Mouse (Mus musculus) liver, adult 2 months (tissue): Measurements from ENCODE around the gene R3hdm1. TPM values are rescaled to one million over a fixed set of nuclear protein-coding genes. Genes with fewer than 3 reads are reported as not detected.

Experiments
- DNase-seq: peaks from one replicate; pipeline ENCODE4 v3.0.0-alpha.2; 2011; ENCODE audit warnings: low read depth, low spot score; ENCODE audit errors: extremely low read depth
- H3K27ac ChIP-seq: fragments of 200-500 bp; replicated peaks from 2 replicates; pipeline ENCODE4 v1.5.1; 2012; ENCODE audit warnings: low read depth, mild to moderate bottlenecking, control low read depth, inconsistent platforms, low read length; ENCODE audit not compliant: insufficient read depth
- H3K27me3 ChIP-seq: fragments of 200-500 bp; 2 replicates; pipeline ENCODE4 v1.6.1; 2012; ENCODE audit warnings: mild to moderate bottlenecking, moderate library complexity, low read length, inconsistent platforms; ENCODE audit not compliant: control insufficient read depth, insufficient read depth
- H3K36me3 ChIP-seq: fragments of 200-500 bp; 2 replicates; pipeline ENCODE4 v1.6.1; 2012; ENCODE audit warnings: low read length, inconsistent platforms; ENCODE audit not compliant: control insufficient read depth, insufficient read depth
- H3K4me1 ChIP-seq: fragments of 200-500 bp; 2 replicates; pipeline ENCODE4 v1.6.1; 2011; ENCODE audit warnings: low read length; ENCODE audit not compliant: control insufficient read depth, insufficient read depth
- H3K4me3 ChIP-seq: fragments of 200-500 bp; 2 replicates; pipeline ENCODE4 v1.5.1; 2011; ENCODE audit warnings: low read depth, mild to moderate bottlenecking, control low read depth, low read length, moderate library complexity; ENCODE audit not compliant: insufficient read depth
- H3K79me2 ChIP-seq: fragments of 200-500 bp; 2 replicates; pipeline ENCODE4 v1.6.1; 2012; ENCODE audit warnings: inconsistent platforms, mild to moderate bottlenecking, low read length, moderate library complexity; ENCODE audit not compliant: control insufficient read depth, insufficient read depth
- H3K9ac ChIP-seq: fragments of 200-500 bp; 2 replicates; pipeline ENCODE4 v1.6.1; 2012; ENCODE audit warnings: low read depth, mild to moderate bottlenecking, control low read depth, inconsistent platforms, low read length
- CTCF ChIP-seq: fragments of 200-500 bp; IDR thresholded peaks from 2 replicates; pipeline ENCODE4 v1.5.1; 2011; ENCODE audit warnings: low read depth, low read length, control low read depth
- POLR2A ChIP-seq: fragments of 200-500 bp; IDR thresholded peaks from 2 replicates; pipeline ENCODE4 v1.6.1; 2011; ENCODE audit warnings: low read length, control low read depth; ENCODE audit not compliant: insufficient read depth; ENCODE audit errors: extremely low read depth
- WGBS: fragments of 180-500 bp; shearing (Covaris S2); methylation state at CpG from one replicate; pipeline ENCODE4 v1.1.7; 2018; 5-methylcytosine and 5-hydroxymethylcytosine counted together
- polyA plus RNA-seq: library from polyadenylated mRNA; depleted of rRNA; stranded (reverse); fragments of >200 nt; gene quantifications from 2 replicates; pipeline ENCODE4 v1.2.3, GENCODE M21; 2012; rRNA removed
- total RNA-seq: library from RNA; depleted of rRNA; stranded (reverse); fragments of >200 nt; gene quantifications from 2 replicates; pipeline ENCODE4 v1.2.3, GENCODE M21; 2014; rRNA removed

The R3hdm1 gene
- total and polyA plus RNA-seq, 2 experiments: 13.1 to 16.8 TPM

DNA sequence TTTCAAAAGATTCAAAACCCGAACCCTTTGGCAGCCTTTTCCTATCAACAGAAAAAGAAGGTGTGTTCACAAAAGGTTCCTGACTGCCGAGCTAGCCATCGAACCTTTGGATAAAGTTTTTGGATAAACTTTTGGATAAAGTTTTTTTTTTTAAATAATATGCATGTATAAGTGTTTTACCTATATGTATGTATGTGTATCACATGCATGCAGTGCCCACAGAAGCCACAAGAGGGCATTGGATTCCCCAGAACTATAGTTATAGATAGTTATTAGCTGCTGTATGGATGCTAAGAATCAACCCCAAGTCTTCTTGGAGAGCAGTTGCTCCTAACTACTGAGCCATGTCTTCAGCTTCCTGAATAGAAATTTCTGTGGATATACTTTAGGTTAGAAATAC, 178.7 kb downstream of the R3hdm1 start:
- Histone ChIP-seq H3K4me3 (no peak overlapping the region), H3K9ac (no peak overlapping the region), H3K4me1 (no peaks in the 10 kb centered on the region), H3K27ac (no peak overlapping the region), H3K79me2 (no peaks in the 10 kb centered on the region), H3K36me3 (peaks cover 33% of the 10 kb centered on the region), H3K27me3 (no peaks in the 10 kb centered on the region)
- DNase-seq: no peak
- TF ChIP-seq CTCF: no peak
- TF ChIP-seq POLR2A: no peak
- whole genome bisulfite sequencing: 97% methylated on average over 3 of the region's 3 CpGs

DNA sequence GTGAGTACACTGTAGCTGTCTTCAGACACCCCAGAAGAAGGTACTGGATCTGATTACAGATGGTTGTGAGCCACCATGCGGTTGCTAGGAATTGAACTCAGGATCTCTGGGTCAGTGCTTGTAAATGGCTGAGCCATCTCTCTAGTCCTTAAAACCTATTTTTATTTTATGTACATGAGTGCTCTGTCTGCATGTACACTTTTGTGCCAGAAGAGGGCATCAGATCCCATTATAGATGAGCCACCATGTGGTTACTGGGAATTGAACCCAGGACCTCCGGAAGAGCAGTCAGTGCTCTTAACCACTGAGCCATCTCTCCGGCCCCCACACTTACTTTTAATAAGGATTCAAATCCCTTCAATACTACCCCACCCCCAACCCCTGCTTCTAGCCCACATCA, 179.8 kb downstream of the R3hdm1 start:
- Histone ChIP-seq H3K79me2 (no peaks in the 10 kb centered on the region), H3K4me3 (no peak overlapping the region), H3K27me3 (no peaks in the 10 kb centered on the region), H3K4me1 (no peaks in the 10 kb centered on the region), H3K36me3 (peaks cover 21% of the 10 kb centered on the region), H3K9ac (no peak overlapping the region), H3K27ac (no peak overlapping the region)
- WGBS: 97% methylated on average over 3 of the region's 3 CpGs
- DNase-seq: no peak
- TF ChIP-seq CTCF (no peak), POLR2A (no peak)

DNA sequence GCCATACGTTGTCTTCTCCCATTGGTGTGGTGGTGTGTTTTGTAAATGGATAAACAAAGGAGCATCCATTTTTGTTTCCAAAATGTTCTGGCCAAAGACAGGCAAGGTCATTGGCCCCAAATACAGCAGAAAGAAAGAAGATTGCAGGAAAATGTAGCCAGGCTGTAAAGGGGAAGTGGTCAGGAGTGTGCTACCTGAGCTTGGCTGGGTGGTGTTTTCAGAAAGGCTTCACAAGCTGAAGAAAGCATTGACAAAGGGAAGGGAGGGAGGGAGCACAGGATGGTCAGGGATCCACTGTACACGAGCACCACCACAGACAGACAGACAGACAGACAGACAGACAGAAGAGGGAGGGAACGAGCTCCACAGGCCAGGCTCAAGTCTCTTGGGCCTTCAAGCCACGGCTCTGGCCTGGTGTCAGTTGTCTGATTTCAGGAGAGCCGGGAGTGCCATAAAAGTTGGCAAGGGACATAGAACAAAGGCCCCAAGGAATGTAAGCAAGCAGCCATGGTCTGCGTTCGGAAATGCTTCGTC, 181.1 kb downstream of the R3hdm1 start:
- Histone ChIP-seq H3K36me3 (peaks cover 12% of the 10 kb centered on the region), H3K27me3 (no peaks in the 10 kb centered on the region), H3K79me2 (no peaks in the 10 kb centered on the region), H3K27ac (no peak overlapping the region), H3K4me3 (no peak overlapping the region), H3K4me1 (no peaks in the 10 kb centered on the region), H3K9ac (no peak overlapping the region)
- no peak for DNase-seq
- 91% methylated on average over 8 of the region's 8 CpGs for WGBS
- TF ChIP-seq CTCF (no peak), POLR2A (no peak)

DNA sequence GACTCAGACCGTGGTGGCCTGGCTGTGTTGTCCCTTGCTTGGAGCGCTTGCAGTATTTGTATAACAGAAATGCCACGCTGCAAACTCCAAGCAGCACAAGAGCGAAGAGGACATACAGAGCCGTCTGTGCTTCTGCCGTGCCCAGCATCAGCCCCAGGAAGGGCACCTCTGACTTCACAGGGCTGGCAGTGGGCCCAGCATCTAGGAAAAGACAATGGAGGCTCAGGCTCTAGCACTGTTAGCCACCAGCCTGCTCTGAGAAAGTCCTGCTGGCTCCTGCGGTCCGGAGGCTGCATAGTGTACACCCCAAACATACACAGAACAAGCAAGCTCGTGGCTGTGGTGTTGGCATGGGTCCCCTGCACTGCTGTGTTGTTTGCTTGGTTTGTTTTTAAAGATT, 182.0 kb downstream of the R3hdm1 start:
- Histone ChIP-seq H3K27me3 (no peaks in the 10 kb centered on the region), H3K36me3 (peaks cover 6% of the 10 kb centered on the region), H3K9ac (no peak overlapping the region), H3K4me1 (no peaks in the 10 kb centered on the region), H3K79me2 (no peaks in the 10 kb centered on the region), H3K4me3 (no peak overlapping the region), H3K27ac (no peak overlapping the region)
- no peak for TF ChIP-seq CTCF
- no peak for TF ChIP-seq POLR2A
- 83% methylated on average over 9 of the region's 9 CpGs for WGBS
- DNase-seq: no peak

Other genes with a start within 250 kb of the R3hdm1 start
- gene Map3k19, start 248.3 kb upstream of the R3hdm1 start, total RNA-seq: 0.07 TPM in 1 of 2 replicates, not detected in the other
- 0.07 TPM in 1 of 2 replicates, not detected in the other for gene Map3k19, start 248.3 kb upstream of the R3hdm1 start, polyA plus RNA-seq
- gene Rab3gap1, start 234.5 kb upstream of the R3hdm1 start, total RNA-seq: 24.0 and 26.0 TPM in 2 replicates
- 8.0 and 11.9 TPM in 2 replicates for gene Rab3gap1, start 234.5 kb upstream of the R3hdm1 start, polyA plus RNA-seq
- 3.3 and 4.8 TPM in 2 replicates for gene Zranb3, start 254 bp upstream of the R3hdm1 start, total RNA-seq
- gene Zranb3, start 254 bp upstream of the R3hdm1 start, polyA plus RNA-seq: 0.68 and 0.70 TPM in 2 replicates
- 40.1 and 41.0 TPM in 2 replicates for gene Ubxn4, start 140.7 kb downstream of the R3hdm1 start, total RNA-seq
- 21.4 and 26.2 TPM in 2 replicates for gene Ubxn4, start 140.7 kb downstream of the R3hdm1 start, polyA plus RNA-seq
- gene Lct, start 225.0 kb downstream of the R3hdm1 start, total RNA-seq: 0.07 TPM in 1 of 2 replicates, not detected in the other
- not detected in 2 replicates for gene Lct, start 225.0 kb downstream of the R3hdm1 start, polyA plus RNA-seq